Mouse (Mus musculus) layer of hippocampus, postnatal 36 days (tissue): ENCODE results near the gene Fmo6. TPM values are rescaled to one million over a fixed set of nuclear protein-coding genes. Genes with fewer than 3 reads are reported as not detected.

Experiments
- DNase-seq, 2 experiments: peaks; one replicate each; pipeline ENCODE4 v3.0.0; 2022
- total RNA-seq, 2 experiments: library from RNA; stranded (reverse); gene quantifications; 2 replicates each; pipeline ENCODE4 v1.2.3; 2021

The Fmo6 gene
- not detected for total RNA-seq

DNA sequence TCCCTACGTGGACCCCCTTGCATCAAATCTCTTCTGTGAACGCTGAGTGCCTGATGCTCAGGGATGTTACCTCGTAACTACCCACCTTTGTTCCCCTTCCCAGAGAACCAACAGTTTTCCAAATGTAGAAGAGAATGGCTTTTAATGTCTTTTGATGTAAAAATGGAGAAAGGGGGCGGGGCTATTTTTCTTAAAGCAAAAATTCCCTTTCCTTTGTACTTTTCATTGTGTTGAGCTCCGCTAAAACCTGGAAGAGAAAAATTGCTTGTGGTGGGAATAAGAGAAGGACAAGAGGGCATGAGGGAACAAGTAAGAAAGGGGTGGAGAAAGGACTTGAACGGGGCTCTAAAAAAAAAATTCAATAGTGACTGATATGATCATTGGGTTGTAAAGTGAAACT lies at the start of gene Fmo6:
Fmo6 (minus strand) TSS at position 101 of the 400 bp plus-strand sequence.
- DNase-seq, result no peak

DNA sequence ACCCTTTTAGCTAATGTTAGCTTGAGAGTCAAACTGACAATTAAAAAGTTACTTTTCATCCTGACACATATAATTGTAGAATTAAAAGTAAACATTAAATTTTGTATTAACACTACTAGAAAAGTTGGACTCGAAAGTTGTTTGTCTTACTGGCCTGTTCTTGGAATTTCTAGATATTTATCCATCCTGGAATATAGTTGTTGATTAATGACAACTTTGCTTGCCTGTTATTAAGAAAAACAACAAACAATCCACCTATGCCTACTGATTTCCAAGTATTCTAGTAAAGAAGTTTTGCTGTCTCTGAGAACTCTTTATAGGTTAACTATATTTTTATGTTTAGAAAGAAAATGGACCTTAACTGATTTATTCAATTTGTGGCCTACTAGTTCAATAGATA lies 49.5 kb upstream of the Fmo6 start:
- DNase-seq, result no peak

DNA sequence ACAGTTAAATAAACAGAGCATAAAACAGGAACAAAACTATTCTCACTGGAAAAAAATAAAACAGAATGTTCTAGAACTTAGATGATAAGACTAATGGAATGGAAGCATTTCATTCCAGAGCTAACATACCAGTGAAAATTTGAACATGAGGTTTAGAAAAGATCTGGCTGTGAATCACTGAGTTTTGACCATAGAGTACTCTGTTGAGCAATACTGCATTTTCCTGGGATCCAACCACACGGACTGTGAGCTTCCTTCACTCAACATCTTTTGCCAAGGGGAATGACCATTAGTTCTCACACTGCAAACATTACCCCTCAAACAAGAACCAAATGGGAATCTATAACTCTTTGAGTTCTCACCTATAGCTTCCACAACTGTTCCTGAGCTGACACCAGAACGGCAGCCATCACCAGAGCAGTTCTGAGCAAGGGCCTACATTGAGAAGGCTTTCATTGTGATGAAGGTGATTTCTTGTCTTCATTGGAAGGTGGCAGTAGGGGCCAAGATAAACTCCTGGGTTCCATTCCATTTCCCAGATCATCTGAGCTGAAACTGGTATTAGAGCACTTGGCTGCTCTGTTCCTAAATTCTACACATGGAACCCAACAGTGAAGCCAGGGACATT lies 48.9 kb upstream of the Fmo6 start:
- no peak for DNase-seq

DNA sequence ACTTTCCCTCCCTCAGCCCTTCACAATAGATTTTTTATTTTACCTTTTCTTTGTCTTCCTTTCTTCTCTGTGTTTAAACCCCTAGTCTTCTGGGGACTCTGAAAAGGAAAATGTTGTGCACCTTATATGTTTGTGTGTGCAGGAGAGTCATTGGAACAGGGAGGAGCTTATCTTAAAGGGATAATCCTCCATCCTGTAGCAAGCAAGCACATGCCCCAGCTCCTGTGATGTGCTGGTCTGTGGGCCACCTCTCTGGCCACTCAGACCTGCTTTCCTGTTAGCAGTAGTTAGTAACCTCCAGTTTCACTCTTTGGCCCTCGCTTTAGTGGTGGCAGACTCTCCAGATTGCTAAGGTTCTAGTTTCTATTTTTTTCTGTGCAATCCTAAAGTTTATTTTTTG lies 47.1 kb upstream of the Fmo6 start, which contains the start of gene Fmo3:
Fmo3 (minus strand) TSS at position 101 of the 400 bp plus-strand sequence.
- no peak for DNase-seq

DNA sequence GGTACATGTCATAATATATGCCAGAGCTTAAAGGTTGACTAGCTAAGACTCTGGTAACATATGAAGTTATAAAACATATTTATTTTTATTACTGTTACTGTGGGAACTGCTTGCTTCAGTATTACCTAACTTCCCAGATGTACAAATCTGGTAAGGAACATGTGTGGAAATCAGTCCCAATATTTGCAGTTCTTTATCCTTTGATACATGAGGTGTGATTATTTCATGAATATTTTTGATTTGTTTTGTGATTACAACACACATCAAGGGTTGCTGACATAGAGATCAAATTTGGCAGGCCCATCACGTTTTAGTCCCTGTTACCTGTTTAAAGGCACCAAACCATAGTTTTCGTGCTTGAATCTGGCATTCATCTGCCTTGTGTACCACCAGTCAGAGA lies 26.2 kb upstream of the Fmo6 start:
- no peak for DNase-seq

DNA sequence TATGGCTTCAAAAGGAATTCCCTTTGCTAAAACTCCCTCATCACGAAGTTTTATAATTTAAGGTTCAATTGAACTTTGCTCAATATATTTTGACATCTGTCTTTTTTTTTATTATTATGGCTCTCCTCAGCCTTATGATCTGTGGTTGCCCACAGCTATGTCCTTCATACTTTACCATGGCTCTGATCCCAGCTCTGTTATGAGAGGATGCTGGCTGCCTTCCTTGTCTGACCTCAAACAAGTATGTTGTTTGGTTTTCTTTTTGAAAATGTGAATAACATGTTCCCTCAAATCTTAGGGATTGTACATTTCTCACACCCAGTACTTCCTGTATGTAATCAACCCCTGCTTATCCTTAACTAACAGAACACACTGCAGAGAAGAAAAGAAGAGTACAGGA lies 20.1 kb upstream of the Fmo6 start:
- no peak for DNase-seq

DNA sequence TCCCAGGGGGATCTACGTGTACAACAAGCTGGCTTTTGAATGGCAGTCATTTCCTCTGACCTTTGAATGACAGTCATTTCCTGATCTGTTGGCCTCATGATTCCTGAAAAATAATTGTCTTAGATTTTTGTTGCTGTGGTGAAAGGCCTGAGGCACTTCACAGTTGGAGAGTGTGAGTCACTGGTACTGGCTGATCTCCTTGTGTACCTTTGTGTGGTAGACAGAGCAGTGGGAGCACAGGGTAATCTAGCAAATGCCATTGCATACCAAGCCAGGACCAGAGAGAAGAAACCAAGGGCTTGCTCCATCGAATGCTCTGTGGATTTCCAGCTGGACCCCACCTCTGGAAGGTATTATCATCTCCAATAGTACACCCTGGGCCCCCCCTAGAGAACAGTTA lies 15.8 kb upstream of the Fmo6 start:
- DNase-seq, result no peak

DNA sequence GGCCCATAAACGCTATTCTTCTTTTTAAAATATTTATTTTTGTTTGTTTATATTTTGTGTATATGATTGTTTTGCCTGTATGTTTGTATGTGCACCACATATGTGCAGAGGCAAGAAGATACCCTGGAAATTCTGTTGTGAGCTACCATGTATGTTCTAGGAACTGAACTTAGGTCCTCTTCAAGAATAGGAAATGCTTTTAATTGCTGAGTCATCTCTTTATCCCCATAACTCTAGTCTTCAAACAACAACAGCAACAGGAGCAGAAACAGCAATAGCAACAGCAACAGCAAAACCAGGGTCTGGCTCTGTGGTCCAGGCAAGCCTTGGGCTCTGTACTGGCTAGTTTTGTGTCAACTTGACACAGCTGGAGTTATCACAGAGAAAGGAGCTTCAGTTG lies 12.4 kb upstream of the Fmo6 start:
- no peak for DNase-seq

DNA sequence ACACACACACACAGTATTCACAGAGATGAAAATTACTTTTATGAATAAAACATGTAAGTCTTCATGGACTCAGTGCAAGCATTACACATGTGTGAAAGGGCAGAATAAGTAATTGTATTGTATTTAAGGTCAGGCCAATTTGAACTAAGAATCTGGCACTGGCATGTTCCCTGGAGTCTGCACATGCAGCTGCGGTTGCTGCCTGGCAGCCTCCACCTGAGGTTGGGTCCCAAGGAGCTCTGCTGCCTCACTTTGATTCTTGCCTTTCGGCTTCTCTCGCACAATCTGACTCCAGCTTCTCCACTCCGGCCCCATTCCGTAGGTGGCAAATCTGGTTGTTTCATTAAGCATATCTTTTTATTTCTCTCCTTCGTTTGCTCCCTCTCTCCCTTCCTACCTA lies 10.6 kb upstream of the Fmo6 start:
- no peak for DNase-seq

DNA sequence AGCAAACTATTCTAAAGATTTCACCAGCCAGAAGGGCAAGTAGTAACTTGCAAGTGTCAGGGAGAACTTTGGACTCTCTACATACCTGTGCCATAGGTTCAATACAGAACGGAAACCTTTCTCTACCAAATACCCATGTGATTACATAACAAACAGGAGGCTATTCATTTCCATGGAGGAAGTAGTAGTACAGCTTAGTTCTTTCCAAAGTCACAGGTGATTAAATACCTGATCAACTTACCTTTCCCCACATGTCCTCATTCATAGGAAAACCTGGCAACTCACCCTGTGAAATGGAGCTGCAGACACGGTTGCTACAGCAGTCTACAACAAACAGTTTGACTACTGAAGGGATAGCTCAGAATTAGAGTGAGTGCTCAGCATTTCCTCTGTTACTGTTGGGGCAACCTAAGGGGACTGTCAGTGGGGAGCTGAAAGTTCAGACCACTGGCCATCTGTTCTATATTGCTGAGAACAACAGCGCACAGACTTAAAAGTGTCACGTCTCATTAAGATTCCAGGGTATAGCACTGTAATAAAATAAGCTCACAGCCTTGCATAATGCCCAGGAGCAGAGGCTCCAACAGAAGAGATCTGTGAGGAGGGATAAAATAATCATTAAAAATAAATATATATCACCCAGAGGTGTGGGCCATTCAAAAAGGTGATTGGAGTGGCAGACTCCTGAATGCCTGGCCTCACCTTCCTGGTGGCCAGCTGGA lies 9.7 kb upstream of the Fmo6 start:
- DNase-seq, result no peak

DNA sequence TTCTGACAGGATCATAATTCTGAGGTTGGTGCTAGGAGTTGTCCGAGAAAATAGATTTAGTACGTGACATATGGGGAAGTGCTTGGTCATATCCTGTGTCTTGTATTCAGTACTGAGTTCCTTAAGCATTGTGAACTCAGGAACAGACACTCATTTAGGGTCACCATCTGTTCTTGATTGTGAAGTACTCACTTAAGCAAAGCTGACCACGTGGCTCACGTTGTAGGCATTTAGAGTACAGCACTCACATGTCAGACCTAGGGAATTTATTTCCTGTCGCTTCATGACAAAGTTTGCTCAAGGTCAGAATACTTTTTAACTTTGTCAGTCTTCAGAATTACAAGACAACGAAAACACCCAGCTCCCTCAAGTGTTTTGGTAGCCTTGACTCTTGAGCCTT lies 6.4 kb upstream of the Fmo6 start:
- DNase-seq, result no peak

DNA sequence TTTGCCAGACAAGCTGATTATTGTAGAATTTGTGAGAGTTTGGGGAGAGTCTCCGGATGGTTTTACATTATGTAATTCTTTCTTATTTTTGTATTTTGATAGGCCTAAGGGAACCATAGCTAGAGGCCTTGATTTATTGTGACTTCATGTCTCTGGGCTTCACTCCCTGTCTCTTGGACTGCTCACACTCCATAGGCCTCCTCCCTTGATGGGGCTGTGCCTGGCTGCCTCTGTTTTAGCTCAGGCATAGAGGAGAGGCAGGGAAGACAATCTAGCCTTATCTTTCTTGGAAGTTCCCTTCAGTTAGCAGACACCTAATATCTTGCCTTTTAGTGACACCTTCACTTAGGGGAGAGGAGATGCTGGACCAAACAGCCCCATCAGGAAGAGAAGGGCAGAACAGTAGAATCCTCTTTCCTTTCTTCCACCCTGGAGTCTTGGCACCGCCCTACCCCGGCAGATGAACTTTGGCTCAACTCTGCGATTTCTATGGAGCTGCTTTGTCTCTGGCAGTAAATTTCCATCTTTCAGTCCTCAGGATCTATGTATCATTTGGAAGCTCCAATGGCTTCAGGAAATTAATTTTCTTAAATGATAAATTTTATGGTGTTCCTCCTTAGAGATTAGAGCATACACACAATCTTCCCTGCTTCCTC lies 1.5 kb upstream of the Fmo6 start:
- no peak for DNase-seq

DNA sequence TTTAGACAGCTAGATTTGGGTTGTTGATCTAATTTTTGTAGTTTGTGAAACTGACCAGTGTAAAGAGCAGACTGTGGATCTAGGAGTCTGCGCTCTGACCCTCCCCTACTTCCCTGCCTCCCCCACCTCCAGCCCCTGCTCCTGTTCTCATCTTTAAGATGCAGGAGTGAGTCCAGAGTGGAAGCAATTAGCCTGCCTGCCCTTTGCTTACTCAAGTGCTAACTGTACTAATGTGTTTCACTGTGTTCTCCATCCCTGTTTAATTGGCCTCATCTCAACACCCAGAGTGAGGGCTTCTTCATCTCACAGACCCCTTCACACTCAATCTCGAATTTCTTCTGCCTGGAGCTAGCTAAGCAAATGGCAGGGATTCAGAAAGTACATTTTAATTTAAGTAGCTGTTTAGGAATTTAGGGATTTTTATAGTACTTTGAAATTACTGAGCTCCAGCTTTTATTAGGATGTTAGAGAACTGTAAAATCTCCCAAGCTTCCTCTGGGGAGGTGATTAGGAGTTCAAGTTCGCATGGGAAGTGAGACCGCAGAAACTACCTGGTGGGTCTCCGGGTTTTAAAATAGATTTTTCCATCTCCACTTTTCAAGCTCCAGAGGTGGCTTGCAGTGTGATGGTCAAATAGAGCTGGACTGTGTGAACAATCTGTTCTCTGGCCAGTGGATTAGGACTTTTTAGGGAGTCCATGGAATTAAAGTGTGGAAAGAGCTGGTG lies 818 bp upstream of the Fmo6 start:
- DNase-seq, result no peak

DNA sequence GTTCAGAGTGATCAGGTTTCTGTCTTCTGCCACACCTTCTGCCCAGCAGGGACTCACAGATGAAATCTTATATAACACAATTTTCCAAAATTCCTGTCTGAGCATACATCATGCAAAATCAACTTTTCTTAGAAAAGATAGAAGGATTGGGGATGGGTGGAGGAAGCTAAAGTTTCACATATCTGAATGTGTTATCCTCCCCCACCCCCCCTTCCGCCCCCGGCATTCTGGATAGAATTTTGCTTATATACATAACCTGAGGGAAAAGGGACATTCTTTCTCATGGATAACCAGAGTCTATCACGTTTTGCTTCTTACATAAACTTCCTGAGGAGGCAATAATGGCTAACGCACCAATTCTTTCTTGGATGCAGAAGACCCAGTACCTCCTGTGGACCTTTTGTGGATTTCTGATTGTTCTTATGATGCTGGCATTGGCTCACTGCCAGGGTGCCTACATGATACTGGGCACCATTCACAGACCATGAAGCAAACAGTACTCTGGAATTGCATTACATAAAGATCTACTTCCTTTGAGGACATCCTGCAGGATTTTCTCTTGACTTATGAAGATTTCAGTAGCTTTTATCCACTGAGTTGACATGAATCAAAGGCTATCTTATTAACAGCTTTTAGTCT lies 2.8 kb downstream of the Fmo6 start:
- DNase-seq, result no peak

DNA sequence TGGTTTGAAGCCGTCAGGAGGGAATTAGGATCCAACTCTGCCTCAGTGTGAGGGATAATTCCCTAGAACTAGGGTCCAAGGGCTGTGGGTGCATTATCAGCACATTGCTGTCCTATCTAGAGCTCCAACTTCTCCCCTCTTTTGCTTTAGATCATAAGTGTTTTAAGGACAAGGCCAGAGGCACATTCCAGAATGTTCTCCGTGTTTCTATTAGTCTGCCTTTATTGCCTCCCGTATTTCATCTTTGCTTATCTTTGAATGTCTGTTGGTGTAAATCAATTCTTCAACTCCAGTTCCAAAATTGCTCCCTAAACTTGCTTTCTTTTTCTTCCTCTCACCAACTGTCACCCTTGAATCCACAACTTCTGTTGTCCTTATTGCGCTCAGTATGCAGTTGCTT lies 4.9 kb downstream of the Fmo6 start:
- no peak for DNase-seq

DNA sequence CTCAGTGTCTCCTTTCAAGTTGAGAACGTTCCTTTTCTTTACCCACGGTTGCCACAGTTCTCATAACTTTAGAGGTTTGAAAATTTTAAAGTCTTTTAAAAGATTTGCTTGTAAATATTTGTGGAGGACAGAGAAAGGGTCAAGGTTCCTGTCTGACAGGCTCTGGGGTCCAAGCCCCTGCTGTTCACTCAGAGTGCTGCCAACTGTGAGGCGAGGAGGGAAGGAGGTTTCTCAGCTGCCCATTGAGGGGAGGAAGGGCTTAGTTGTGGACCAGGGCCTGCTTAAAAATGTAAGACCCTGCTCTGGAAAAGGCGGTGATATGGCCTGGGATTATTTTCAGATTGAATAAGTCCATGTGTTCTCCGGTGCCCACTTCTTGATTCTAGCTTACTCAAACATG lies 5.4 kb downstream of the Fmo6 start:
- DNase-seq, result no peak

DNA sequence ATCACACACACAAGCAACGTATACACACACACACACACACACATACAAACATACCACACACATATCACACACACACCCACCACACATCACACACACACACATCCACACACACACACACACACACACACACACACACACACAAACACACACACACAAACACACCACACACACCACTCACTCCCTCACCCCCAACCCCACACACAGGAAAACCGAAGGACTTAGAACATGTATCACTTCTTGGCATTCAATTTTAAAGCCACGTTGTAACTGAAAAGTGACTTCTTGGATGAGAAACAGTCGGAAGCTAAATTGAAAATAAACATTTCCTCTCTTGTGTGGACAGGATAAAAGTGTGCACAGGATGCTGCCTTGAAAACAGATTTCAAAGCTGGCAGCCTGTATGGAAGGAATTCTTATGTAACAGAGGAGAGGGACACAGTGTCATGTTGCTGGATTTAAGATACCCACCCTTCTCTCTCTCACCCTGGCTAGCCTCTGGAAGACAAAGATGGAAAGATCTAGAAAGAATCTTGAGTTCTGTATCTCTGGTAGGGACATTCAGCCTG lies 5.9 kb downstream of the Fmo6 start:
- DNase-seq, result no peak

DNA sequence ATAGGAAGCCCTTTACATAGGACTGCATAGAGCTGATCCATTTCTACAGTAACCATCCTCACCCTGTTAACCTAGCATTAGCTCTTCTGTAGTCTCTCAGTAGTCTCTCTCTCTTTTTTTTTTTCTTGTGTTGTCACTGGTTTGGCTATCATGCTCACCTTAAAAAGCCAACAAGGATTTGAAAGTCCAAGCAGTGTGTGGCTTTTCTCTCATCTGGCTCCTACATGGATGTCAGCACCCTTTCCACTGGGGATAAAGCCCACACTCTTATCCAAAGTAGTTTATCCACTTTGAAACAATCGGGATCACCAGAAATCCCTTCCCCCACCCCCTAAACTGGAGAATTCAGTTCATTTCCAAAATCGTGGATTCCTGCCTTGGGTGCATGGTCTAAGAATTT lies 6.7 kb downstream of the Fmo6 start:
- no peak for DNase-seq

DNA sequence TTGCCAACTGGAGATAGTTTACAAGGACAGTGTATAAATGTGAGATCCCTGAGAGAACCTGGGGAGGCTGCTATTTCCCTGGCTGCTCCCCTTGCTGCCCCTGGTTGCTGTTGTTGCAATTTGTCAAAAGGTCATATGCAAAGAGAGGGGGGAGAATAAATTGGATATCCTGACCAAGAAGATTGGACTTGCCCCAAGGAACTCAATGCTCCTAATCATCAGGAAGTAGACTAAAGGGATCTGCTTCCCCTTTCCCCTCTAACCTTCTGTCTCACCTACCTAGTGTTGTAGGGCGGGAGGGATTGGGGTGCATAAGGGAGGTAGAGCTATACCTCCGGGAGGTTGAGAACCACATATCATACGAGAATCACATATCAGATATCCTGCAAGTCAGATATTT lies 8.2 kb downstream of the Fmo6 start:
- no peak for DNase-seq

DNA sequence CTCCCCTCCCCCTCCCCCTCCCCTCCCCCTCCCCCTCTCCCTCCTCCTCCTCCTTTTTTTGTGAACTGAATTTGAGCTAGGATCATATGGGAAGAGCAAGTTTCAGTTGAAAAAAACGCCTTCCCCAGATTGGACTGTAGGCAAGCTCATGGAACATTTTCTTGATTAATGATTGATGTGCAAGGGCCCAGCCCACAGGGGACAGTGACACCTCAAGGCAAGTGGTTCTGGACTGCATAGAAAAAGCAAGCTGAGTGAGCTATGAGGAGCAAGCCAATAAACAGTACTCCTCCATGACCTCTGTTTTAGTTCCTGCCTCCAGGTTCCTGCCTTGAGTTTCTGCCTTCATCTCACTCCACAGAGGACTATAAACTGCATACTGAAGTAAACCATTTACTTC lies 12.2 kb downstream of the Fmo6 start:
- no peak for DNase-seq

DNA sequence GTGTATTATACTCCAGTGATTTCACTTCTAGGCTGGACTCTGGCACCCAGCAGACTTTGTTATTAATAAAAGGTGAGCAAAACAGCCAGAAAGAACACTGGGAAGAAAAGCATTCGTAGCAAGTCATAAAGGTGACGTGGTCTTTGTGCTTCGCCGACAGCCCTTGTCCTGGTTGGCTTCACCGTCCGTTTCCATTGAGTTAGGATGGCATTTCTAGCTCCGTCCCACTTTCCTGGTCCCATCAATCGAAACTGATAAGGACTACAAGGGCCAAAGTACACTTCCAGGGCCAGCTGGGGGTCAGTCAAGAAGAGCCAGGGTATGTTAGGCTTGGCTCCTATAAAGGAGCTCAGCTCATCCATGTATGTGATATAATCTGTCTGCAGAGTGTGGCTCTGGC lies 20.7 kb downstream of the Fmo6 start:
- no peak for DNase-seq

DNA sequence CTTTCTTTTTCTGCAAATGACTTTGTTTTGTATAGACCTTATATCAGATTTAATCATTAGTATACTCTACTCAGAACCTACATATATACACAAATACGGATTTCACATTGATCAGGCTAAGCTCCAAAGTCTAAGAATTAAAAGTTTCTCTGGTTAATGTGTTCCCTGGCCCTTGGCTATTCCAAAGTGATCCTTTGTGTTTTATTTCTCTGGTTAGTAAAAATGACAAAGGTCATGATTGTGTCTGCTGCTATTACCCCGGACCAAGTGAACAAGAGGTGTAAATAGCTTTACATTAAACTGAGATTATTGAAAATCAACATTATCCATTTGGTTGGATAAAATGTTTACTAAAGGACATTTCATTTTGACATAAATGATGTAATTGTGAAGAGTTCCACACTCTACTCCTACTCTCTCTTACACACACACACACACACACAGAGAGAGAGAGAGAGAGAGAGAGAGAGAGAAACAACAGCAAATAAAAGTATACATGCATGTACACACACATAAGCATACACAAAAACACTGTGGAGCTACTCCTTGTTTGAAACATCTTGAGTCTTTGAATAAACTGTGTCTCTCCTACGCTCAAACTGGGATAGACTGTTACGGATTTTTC lies 22.3 kb downstream of the Fmo6 start:
- no peak for DNase-seq
